Mouse (Mus musculus) heart, postnatal 36 days (tissue): ENCODE results near the gene Uroc1. TPM values are rescaled to one million over a fixed set of nuclear protein-coding genes. Genes with fewer than 3 reads are reported as not detected.

ENCODE experiments used
- DNase-seq, 2 experiments: peaks; one replicate each; pipeline ENCODE4 v3.0.0; 2021 to 2022
- intact Hi-C: fragments of 180-260 bp; cut with DNase I; formaldehyde crosslinking; loops from one replicate; pipeline ENCODE4 v1.15.1; 2025
- total RNA-seq, 2 experiments: library from RNA; stranded (reverse); gene quantifications; 2 replicates each; pipeline ENCODE4 v1.2.3; 2021

Uroc1 gene
- total RNA-seq: not detected

DNA sequence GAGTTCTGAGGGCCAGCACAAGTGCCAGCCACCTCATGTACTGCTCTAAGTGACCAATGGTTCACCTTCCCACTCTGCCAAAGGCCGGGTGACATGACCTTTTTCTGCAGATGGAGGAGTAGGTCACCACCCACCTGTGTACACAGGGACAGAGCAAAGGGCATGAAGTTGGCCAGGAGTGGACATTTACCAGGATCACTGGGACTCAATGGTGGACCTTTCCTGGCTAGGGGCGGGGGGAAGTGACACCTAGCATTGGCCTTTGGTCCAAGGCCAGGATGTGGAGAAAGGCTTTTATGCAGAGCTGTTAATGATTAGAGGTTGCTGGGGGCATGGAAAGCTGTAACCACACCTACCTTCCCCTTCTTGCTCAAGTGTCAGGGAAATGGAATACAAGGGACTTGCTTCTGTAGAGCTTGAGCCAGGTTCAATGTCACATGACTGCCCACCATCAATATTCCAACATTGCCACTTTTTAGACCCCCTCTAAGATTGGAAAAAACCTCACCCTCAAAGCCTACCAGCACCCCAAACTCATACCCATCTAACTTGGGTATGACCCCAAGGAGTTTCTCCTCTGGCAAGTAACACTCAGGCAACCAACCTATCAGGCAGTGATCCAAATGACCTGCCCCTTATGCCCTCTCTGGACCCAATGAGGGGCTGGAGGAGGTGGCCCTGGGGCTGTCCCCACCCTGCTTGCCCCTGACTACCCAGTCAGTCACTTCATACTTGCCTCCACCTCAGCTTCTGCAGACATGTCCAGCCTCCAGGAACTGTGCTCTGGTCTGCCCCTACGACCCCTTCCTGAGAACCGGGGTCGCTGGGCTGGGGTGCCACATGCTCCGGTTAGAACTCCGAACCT lies at the start of gene Uroc1:
Gene Uroc1 (plus strand): TSS at position 724 of the 865 bp plus-strand sequence.
- no peak for DNase-seq
- intact Hi-C loops: no loop called here

DNA sequence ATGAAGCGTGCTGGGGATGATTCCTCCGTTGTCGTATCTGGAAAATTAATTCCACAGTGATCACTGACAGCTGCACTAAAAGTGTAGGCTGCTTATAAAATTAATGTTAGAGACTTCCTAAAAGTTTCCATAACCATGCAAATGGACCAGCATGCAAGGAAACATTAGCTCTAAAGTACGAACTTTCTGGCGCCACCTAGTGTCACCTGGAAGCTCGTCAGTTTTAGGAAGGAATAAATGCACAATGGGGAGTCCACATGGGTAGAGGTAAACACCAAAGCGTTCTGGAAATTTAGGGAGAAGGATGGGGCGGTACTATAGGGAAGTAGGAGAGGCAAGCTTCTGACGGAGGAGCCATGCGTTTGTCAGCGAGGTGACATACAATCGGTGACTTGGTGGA lies 44.8 kb upstream of the Uroc1 start:
- intact Hi-C loops: no loop called here
- no peak for DNase-seq

DNA sequence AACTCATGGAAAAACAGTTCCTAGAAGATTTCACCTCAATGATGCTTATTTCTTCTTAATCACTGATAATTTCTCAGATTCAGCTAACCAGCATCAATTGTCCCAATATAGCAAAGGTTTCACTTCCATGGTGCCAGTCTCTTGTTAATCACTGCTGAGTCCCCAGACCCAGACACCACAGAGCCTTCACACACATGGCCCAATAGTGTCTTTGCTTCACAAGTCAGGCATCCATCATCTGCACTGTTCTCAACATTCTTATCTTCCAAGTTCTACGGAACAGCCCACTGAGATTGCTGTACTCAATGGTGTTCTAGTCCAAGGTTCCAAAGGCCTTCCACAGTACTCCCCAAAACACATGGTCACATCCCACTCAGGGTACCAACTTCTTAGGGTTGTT lies 32.2 kb upstream of the Uroc1 start, which contains the start of gene BC048671:
Gene BC048671 (plus strand): TSS at position 301 of the 400 bp plus-strand sequence.
- DNase-seq: no peak
- intact Hi-C loops: no loop called here

DNA sequence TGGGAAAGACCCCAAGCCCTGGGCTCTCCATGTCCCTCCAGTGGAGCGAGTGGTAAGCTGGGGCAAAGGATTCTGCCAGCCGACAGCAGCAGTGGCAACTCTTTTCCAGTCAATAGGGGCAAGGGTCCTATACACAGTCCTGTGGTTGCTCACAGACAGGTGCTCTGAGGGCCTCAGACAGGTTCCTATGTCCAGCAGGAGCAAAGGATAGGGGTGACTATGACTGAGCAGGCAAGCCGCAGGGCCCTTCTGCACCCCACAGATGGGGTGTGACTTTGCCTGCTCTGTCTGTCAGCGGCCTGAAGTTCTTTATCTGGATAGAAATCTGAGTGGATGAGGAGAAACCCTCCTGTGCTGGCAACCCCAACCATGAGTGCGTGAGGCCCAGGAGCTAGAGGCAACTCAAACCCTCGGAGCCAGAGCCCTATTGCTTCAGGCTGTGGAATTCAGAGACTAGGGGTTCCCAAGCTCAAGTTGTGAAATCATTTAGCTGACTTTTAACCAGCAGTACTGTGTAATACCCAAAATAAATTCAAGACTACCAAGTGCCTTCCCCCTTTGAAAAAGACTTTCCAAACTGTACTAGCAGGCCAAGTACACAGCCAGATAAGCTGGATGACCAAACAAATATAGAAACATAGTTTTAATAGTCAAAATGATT lies 26.6 kb upstream of the Uroc1 start:
- intact Hi-C loops: no loop called here
- DNase-seq: no peak

DNA sequence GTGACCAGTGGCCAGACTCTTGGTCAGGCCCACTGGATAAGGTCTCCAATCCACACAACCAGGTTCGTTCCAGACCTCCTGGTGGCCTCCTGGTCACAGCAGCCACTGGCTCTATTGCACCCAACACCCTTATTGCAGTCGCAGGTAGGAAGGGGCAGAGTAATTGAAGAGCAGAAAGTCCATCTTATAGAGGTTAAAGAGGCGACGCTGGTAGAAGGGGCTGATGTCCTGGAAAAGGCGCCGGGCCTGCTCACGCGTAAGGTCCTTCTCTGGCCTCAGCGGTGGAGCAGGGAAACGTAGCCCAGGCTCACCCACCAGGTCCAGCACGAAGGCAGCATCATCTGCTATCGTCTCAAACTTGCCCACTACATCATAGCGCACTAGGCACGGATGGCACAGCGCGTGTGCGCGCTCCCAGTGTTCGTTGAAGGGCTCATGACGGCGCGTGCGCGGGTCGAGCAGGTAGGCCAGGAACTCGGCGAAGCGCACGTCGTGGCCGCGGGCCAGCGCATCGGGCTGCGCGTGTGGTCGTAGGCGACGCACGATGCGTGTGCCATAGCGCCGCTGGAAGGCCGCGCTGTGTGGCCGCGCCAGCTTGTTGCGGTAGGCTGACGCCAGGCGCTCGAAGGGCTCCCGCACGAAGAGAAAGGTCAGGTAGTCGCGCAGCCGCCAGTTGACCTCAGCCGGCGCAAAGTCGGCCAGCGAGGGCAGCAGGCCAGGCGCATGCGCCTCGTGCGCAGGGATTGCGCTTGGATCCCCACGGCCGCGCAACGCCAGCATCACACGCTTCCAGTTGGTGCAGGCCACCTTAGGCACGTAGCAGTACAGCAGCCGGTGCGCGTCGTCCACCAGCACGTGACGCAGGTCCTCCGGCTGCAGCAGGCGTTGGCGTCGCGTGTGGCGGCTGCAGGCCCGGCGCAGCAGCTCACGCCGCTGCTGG lies 24.0 kb upstream of the Uroc1 start:
- no peak for DNase-seq
- intact Hi-C loops: no loop called here

DNA sequence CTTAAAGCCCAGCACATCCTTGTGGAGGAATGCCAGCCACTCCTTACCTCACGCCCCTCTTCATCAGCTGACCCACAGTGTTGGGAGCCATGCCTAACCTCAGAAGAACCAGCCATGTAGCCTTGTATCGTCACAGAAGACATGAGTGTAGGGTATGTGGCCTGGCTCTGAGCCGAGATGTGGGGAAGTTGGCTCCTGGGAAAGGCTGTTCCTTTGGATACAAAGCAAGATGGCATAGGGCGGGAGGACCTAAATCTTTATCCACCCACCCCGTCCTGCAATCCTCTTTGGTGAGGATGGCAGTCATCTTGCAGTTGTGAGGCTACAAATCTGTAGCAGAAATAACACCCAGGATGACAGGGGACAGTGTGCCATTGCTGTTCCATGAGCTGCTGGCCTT lies 17.1 kb upstream of the Uroc1 start:
- intact Hi-C loops: no loop called here
- no peak for DNase-seq

DNA sequence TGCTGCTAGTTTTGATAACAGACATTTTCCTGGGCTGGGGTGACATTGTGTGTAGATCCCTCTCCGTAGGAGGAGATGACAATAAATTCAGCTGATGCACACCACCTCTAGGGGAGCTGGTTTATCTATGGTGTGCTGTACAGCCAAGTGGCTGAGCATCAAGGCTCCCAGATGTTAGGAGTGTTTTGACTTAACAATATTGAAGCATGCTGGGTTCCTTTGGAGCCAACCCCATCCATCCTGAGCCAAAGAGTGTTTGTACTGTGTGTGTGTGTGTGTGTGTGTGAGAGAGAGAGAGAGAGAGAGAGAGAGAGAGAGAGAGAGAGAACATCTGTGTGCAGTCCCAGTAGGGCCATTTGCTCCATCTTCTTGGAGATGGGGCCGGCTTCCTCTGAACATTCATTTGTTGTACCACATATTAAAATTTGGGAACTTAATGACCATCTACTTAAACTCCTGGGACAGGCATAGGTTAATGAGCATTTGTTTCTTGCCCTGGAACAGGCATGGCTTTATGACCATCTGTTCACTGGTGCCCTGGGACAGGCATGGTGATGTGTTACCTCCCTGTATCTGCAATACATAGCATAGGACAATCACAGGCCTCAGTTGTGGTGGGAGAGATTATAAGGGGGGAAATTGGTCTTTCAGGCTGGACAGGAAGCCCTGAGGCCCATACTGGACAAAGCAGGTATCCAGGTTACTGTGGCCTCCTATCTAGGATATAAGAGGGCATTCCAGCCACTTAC lies 15.4 kb upstream of the Uroc1 start:
- no peak for DNase-seq

DNA sequence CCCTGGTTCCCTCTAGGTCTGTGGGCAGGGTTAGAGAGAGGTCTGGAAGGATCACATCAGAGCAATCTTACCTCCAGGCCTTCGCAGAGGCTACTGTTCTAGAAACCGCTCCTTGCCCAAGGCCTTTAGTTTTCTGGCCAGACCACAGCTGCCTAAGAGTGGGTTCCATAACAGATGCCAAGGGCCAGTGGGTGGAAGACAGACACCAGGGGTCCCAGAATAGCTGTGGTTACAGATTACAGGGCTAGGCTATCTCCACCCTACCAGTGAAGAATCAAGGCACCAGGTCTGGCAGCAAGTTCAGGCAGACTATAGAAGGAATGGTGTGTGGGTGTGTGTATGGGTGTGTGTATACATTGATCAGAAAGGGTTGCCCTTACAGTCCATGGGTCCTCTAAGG lies 14.1 kb upstream of the Uroc1 start:
- DNase-seq: no peak
- intact Hi-C loops: no loop called here

More for the DNA sequence above, 15.4 kb upstream of the Uroc1 start:
- intact Hi-C loops: no loop called here

DNA sequence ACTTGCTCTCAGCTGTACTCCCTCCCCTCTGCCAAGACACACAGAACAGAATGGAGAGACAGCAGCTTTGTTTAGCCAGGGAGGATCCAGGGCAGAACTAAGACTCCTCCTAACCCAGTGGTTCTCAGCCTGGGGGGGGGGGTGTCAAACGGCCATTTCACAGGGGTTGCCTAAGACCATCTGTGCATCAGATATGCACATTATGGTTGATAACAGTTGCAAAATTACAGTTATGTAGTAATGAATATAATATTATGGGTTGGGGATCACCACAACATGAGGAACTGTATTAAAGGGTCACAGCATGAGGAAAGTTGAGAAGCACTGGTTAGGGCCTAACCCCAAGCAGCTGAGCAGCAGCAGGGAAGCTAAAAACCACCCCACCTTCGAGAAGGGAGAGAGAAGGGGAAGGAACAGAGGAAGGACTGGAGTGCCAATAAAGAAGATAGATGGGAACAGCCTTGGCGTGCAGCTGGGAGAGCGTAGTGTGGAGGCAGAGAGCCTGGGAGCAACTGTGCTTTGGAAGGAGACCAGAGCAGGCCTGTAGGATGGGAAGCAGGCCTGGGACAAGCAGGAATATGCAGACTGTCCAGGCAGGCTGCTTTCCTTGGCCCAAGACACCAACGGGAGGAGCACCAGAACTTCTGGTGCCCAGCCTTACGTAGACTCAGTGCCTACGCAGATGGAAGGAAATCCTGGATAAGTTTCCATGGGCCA lies 13.5 kb upstream of the Uroc1 start:
- intact Hi-C loops: no loop called here

DNA sequence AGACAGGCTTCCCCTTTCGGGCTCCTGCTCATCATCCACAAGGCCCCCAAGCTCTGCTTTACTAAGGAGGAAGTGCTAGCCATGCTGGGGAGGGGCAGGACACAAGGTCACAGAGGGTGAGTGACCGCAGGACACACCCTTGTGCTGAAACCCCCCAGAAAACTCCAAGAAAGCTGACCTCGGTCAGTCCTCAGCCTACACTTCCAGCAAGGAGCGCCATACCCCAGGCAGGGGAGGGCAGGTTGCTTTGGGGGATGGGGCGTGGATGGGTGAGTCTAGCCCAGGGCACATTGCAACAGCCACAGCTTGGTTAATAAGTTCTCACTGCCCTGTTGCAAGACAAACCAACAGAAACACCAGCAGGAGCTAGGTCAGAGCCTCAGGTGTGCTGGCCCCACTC lies 12.7 kb upstream of the Uroc1 start:
- no peak for DNase-seq
- intact Hi-C loops: no loop called here

More for the DNA sequence above, 13.5 kb upstream of the Uroc1 start:
- peak; percentile 26 to 28 for DNase-seq

DNA sequence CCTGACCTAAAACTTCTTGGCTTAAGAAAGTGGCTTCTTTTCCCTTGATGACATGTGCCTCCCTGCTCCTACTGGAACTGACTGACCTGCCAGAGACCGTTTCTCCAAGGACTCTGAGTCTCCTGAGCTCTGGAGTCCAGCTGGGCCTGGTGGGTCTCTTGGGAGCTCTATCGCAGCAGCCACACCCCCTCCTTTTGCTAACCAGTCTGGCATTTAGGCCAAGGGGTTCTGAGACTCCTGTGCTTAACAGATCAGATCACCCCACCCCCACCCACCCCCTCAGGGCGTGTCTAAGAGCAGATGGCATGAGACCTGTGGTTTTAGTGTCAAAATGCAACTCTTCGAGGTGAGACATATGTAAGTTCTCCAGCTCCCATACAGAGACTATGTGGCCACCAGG lies 11.3 kb upstream of the Uroc1 start:
- no peak for DNase-seq
- intact Hi-C loops: no loop called here

DNA sequence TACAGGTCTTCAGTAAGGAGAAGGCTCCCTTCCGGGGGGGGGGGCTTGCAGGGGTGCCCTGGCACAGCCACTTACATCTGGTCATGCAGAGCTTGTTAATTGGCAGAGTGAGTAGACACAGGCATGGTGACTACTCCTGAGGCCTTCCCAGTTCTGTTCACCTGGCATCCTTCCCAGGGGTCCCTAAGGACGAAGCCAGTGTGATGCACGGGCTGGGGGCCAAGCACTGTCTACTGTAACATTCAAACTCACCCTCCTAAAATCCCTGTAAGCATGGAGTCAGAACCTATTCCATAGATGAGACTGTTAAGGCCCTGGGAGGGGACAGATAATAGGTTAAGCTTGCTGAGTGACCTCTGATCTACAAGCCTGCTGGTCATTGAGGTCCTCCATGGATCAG lies 9.1 kb upstream of the Uroc1 start:
- intact Hi-C loops: no loop called here

DNA sequence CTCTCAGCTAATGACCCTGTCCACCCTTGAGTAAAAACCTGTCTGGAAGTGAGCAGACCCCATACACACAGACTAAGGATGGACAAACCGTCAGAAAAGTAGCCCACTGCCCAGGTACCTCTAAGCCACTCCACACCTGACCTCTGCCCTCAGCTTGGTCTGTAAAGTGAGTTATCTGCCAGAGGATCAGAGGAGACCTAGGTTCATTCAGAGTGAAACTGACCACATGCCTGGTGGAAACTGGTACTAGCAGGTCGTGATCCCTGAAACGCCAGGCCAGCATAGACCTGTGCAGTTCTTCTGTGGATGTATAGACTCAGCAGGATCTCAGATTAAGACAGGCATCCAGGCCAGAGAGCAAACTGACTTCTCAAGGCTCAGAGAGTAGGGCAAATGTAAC lies 8.6 kb upstream of the Uroc1 start:
- no peak for DNase-seq
- intact Hi-C loops: no loop called here

More for the DNA sequence above, 9.1 kb upstream of the Uroc1 start:
- DNase-seq: no peak

DNA sequence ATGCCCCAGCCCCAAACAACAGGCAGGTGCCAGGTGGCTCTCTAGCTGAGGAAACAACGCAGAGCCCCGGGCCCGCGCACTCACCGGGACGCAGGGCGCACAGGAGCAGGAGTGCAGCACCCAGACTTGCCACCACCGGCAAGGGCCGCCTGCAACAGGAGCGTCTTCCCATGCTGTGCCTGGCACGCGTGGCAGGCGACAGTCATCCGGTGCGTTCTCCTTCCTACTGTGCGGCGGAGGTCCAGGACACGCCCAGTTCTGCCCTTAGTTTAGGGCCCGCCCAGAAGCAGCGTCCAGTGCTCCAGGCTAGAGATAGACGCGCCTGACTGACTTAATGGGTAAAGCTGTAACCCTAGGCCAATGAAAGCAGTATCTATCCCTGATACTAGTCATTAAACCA lies 8.1 kb upstream of the Uroc1 start, which contains the start of gene Chst13:
Gene Chst13 (minus strand): TSS at position 195 of the 400 bp plus-strand sequence.
- DNase-seq: peak in 1 of 2 experiments; percentile 4
- intact Hi-C loops: loop anchor here (5.0 kb wide), 1 partner anchor 643 kb away; no protein-coding TSS in a partner anchor

DNA sequence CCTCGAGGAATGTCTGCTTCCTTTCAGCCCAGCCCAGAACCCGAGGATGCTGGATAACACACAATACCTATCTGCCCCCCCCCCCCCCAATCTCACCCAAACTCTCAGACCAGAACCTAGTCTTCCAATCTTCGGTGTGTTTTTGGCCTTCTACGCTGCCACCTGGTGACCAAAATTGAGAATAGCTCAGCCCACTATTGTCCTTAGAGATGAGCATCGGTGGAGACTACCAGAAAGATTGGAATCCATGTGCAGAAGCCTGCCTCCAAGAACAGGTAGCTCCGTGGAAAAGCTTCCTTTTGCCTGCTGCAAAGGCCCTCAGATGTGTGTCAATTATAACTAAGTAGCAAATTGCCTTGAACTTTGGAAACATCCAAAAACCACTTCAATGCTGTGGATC lies 5.4 kb upstream of the Uroc1 start:
- peak in 1 of 2 experiments; percentile 12 for DNase-seq
- intact Hi-C loops: loop anchor here (5.0 kb wide), 1 partner anchor 645 kb away; no protein-coding TSS in a partner anchor

DNA sequence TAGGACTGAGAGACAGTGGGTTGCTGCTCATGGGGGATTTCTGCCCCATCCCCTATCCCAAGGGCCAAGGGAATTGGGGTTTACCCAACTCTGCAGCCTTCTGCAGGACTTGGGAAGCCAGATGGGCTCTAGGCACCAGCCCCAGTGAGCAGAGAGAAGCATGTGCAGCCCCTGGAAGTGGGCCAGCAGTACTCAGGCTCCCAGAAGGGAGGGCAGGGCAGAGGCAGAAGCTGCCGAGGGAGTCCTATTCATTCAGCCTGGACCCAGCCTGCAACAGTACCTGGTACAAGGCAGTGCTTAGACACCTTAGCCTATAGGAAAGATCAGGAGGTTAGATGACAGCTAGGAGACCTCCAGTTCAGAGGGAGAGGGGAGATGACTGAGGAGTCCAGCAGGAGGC lies 3.1 kb upstream of the Uroc1 start:
- intact Hi-C loops: loop anchor here (5.0 kb wide), 1 partner anchor 648 kb away; no protein-coding TSS in a partner anchor
- DNase-seq: peak; percentile 49 to 61

DNA sequence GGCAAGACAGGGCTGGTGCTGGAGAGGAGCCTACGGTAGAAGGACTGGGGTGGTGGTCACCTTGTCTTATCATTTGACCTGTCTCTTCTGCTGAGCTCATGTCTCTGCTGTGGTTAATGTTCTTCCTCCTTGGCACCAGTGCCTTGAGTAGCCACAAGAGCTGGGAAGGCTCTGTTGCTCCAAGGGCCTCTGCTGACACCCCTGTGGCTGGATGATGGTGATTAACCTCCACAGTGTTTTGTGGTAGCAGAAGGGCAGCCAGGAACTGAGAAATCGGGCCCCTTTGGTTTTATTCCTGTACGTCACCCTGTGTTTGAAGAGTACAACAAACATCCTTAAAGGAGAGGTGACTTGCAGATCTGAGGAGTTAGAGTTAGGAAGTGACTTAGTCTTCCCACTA lies 1.2 kb downstream of the Uroc1 start:
- intact Hi-C loops: no loop called here
- DNase-seq: no peak

DNA sequence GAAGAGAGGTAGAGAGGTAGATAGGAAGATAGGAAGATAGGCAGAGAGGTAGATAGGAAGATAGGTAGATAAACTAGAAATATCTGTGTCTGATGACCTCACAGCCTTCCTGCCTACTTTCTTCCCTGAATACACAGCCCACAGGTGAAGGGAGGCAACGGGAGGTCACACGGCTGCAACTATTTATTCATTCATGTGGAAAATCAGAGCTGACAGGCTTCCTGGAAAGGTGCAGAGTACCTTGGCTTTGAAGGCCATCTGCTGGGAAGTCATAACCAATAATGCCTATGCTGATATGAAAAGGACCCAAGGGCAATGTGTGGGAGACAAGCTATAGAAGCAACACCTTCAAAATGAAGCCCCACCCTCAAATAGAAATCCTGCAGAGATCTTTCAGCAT lies 9.3 kb downstream of the Uroc1 start:
- DNase-seq: no peak
- intact Hi-C loops: no loop called here

DNA sequence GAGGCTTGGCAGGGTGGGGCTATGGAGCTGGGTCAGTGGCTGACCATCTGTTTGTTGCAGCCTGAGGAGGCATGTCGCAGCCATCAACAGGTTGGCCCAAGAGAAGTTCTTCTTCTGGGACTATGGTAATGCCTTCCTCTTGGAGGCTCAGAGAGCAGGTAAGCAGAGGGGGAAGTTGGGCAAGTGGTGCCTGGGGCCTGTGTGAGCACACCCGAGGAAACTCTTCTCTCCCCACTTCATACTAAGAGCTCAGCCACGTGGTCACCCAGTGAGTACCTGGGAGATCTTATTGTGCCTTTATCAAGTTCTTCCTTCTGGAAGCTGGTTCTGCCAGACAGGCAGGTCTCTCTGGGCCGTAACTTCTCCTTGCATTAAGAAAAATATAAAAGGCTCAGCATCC lies 14.1 kb downstream of the Uroc1 start:
- intact Hi-C loops: no loop called here
- no peak for DNase-seq
